ENCODE assay signal across 7 mouse cellular contexts in genomic region chr11:3293361-3293760, GRCm38 (mm10). TPM values are rescaled to one million over a fixed set of nuclear protein-coding genes. Genes with fewer than 3 reads are reported as not detected.
DNase-seq lines count a peak whose midpoint lies in the region; ATAC-seq and TF ChIP-seq lines count a peak whose summit lies in the region.

No protein-coding gene starts in this region.

- peak overlapping the region; percentile 100 for H3K27ac ChIP-seq in lung, embryonic 14.5 days (ENCODE audit: low read depth)
- peak overlapping the region; percentile 100 for H3K27ac ChIP-seq in embryonic facial prominence, embryonic 15.5 days (replicated peaks)
- H3K27ac ChIP-seq in intestine, postnatal 0 days (ENCODE audit: low read depth, low read length): no peak overlapping the region
- H3K27ac ChIP-seq in neural tube, embryonic 15.5 days (replicated peaks): peak overlapping the region; percentile 100

- no peaks in the 10 kb centered on the region for H3K9me3 ChIP-seq in lung, embryonic 14.5 days (ENCODE audit: low read depth, low read length)
- no peaks in the 10 kb centered on the region for H3K9me3 ChIP-seq in embryonic facial prominence, embryonic 15.5 days (replicated peaks)
- H3K9me3 ChIP-seq in intestine, postnatal 0 days (ENCODE audit: control insufficient read depth): no peaks in the 10 kb centered on the region
- no peaks in the 10 kb centered on the region for H3K9me3 ChIP-seq in neural tube, embryonic 15.5 days (replicated peaks)

- peak overlapping the region; percentile 93 for H3K4me3 ChIP-seq in lung, embryonic 14.5 days (ENCODE audit: low read depth, low read length)
- peak overlapping the region; percentile 84 for H3K4me3 ChIP-seq in embryonic facial prominence, embryonic 15.5 days (replicated peaks)
- H3K4me3 ChIP-seq in intestine, postnatal 0 days (ENCODE audit: low read depth, low read length): no peak overlapping the region
- H3K4me3 ChIP-seq in neural tube, embryonic 15.5 days (replicated peaks): peak overlapping the region; percentile 85

- WGBS in lung, embryonic 14.5 days: 38% methylated on average over 4 of the region's 4 CpGs
- 31% methylated on average over 4 of the region's 4 CpGs for WGBS in embryonic facial prominence, embryonic 15.5 days
- 42% methylated on average over 4 of the region's 4 CpGs for WGBS in intestine, postnatal 0 days
- WGBS in neural tube, embryonic 15.5 days: 9% methylated on average over 4 of the region's 4 CpGs

- no peak for ATAC-seq in lung, embryonic 14.5 days (ENCODE audit: insufficient read depth)
- ATAC-seq in embryonic facial prominence, embryonic 15.5 days (ENCODE audit: insufficient number of reproducible peaks, low FRiP score, low TSS enrichment, low read depth): no peak
- no peak for ATAC-seq in intestine, postnatal 0 days
- no peak for ATAC-seq in neural tube, embryonic 15.5 days (ENCODE audit: low FRiP score)
- no peak for ATAC-seq in granulocyte monocyte progenitor cell, adult 5-6 weeks (replicated peaks; ENCODE audit: poor library complexity, severe bottlenecking)

- H3K4me1 ChIP-seq in lung, embryonic 14.5 days (ENCODE audit: insufficient read depth): peaks cover 15% of the 10 kb centered on the region
- H3K4me1 ChIP-seq in embryonic facial prominence, embryonic 15.5 days: peaks cover 57% of the 10 kb centered on the region
- H3K4me1 ChIP-seq in intestine, postnatal 0 days (replicated peaks; ENCODE audit: control insufficient read depth, insufficient read depth, low read length): 0 out of 2 replicates have a peak, but pooled peaks cover 7% of the 10 kb centered on the region
- H3K4me1 ChIP-seq in neural tube, embryonic 15.5 days: peaks cover 77% of the 10 kb centered on the region

- DNase-seq in lung, embryonic 14.5 days: no peak
- no peak for DNase-seq in lung, postnatal 36 days
- no peak for DNase-seq in layer of hippocampus, postnatal 36 days

- peak overlapping the region; percentile 100 for H3K4me2 ChIP-seq in lung, embryonic 14.5 days
- peak overlapping the region; percentile 90 for H3K4me2 ChIP-seq in embryonic facial prominence, embryonic 15.5 days (replicated peaks)
- peak overlapping the region; percentile 99 for H3K4me2 ChIP-seq in intestine, postnatal 0 days (replicated peaks; ENCODE audit: low read depth)
- peak overlapping the region; percentile 93 for H3K4me2 ChIP-seq in neural tube, embryonic 15.5 days

- TF ChIP-seq CTCF in lung, embryonic 14.5 days (IDR thresholded peaks at IDR 0.05; ENCODE audit: low read depth): no peak
- no peak for TF ChIP-seq CTCF in intestine, postnatal 0 days (IDR thresholded peaks at IDR 0.05; ENCODE audit: low read depth)

- peaks cover 66% of the 10 kb centered on the region for H3K36me3 ChIP-seq in lung, embryonic 14.5 days (ENCODE audit: insufficient read depth)
- H3K36me3 ChIP-seq in embryonic facial prominence, embryonic 15.5 days: peaks cover 48% of the 10 kb centered on the region
- H3K36me3 ChIP-seq in intestine, postnatal 0 days (ENCODE audit: control insufficient read depth, insufficient read depth): peaks cover 43% of the 10 kb centered on the region
- peaks cover 44% of the 10 kb centered on the region for H3K36me3 ChIP-seq in neural tube, embryonic 15.5 days

- H3K9ac ChIP-seq in lung, embryonic 14.5 days: peak overlapping the region; percentile 95
- peak overlapping the region; percentile 6; the same call in 1 of the 2 replicates for H3K9ac ChIP-seq in embryonic facial prominence, embryonic 15.5 days
- H3K9ac ChIP-seq in intestine, postnatal 0 days (ENCODE audit: low read depth, low read length): 0 out of 2 replicates have a peak overlapping the region, but pooled peaks have one; percentile 84
- H3K9ac ChIP-seq in neural tube, embryonic 15.5 days (replicated peaks): peak overlapping the region; percentile 96

- no peaks in the 10 kb centered on the region for H3K27me3 ChIP-seq in lung, embryonic 14.5 days (ENCODE audit: insufficient read depth, low read length)
- no peaks in the 10 kb centered on the region for H3K27me3 ChIP-seq in embryonic facial prominence, embryonic 15.5 days
- H3K27me3 ChIP-seq in intestine, postnatal 0 days (replicated peaks; ENCODE audit: control insufficient read depth, insufficient read depth, low read length): no peaks in the 10 kb centered on the region
- no peaks in the 10 kb centered on the region for H3K27me3 ChIP-seq in neural tube, embryonic 15.5 days (replicated peaks)

RNA-seq across cellular contexts. Expression of gene Patz1, which starts 4.7 kb away (rescaled TPM):
- polyA plus RNA-seq in lung, embryonic 14.5 days (2014; fragmentation: Nextera tagmentation; extraction: Ambion mirVana): 60.7 and 61.3 TPM in 2 replicates
- polyA plus RNA-seq in embryonic facial prominence, embryonic 15.5 days (2015; fragmentation: Nextera tagmentation; extraction: Ambion mirVana): 43.4 and 46.3 TPM in 2 replicates
- 10.7 and 12.1 TPM in 2 replicates for polyA plus RNA-seq in intestine, postnatal 0 days (2015; fragmentation: Nextera tagmentation; extraction: Ambion mirVana)
- polyA plus RNA-seq in neural tube, embryonic 15.5 days (2015; fragmentation: Nextera tagmentation; extraction: Ambion mirVana): 39.5 and 49.2 TPM in 2 replicates
- 98.0 and 105 TPM in 2 replicates for total RNA-seq in granulocyte monocyte progenitor cell, adult 5-6 weeks (2014; fragmentation: Nextera tagmentation)
- total RNA-seq in granulocyte monocyte progenitor cell, adult 5-6 weeks (2017): 65.0 and 73.9 TPM in 2 replicates
- total RNA-seq in layer of hippocampus, postnatal 36 days (2021): 10 to 100 TPM; 52.1 to 54.1 TPM

RNA-seq across cellular contexts. Expression of gene Drg1, which starts 27.1 kb away (rescaled TPM):
- polyA plus RNA-seq in lung, embryonic 14.5 days (2014; fragmentation: Nextera tagmentation; extraction: Ambion mirVana): 237 and 245 TPM in 2 replicates
- polyA plus RNA-seq in embryonic facial prominence, embryonic 15.5 days (2015; fragmentation: Nextera tagmentation; extraction: Ambion mirVana): 188 and 201 TPM in 2 replicates
- 85.5 and 93.7 TPM in 2 replicates for polyA plus RNA-seq in intestine, postnatal 0 days (2015; fragmentation: Nextera tagmentation; extraction: Ambion mirVana)
- 194 and 208 TPM in 2 replicates for polyA plus RNA-seq in neural tube, embryonic 15.5 days (2015; fragmentation: Nextera tagmentation; extraction: Ambion mirVana)
- total RNA-seq in granulocyte monocyte progenitor cell, adult 5-6 weeks (2014; fragmentation: Nextera tagmentation): 132 and 172 TPM in 2 replicates
- 229 and 265 TPM in 2 replicates for total RNA-seq in granulocyte monocyte progenitor cell, adult 5-6 weeks (2017)
- 100 to 1,000 TPM in 1 of 2 experiments, 10 to 100 TPM in 1; 96.5 to 101 TPM for total RNA-seq in layer of hippocampus, postnatal 36 days (2021)

RNA-seq across cellular contexts. Expression of gene Pik3ip1, which starts 36.8 kb away (rescaled TPM):
- polyA plus RNA-seq in lung, embryonic 14.5 days (2014; fragmentation: Nextera tagmentation; extraction: Ambion mirVana): 6.4 and 8.5 TPM in 2 replicates
- 13.9 and 15.8 TPM in 2 replicates for polyA plus RNA-seq in embryonic facial prominence, embryonic 15.5 days (2015; fragmentation: Nextera tagmentation; extraction: Ambion mirVana)
- polyA plus RNA-seq in intestine, postnatal 0 days (2015; fragmentation: Nextera tagmentation; extraction: Ambion mirVana): 6.5 and 6.8 TPM in 2 replicates
- polyA plus RNA-seq in neural tube, embryonic 15.5 days (2015; fragmentation: Nextera tagmentation; extraction: Ambion mirVana): 28.7 and 35.3 TPM in 2 replicates
- total RNA-seq in granulocyte monocyte progenitor cell, adult 5-6 weeks (2014; fragmentation: Nextera tagmentation): 30.2 and 35.9 TPM in 2 replicates
- 44.8 and 63.1 TPM in 2 replicates for total RNA-seq in granulocyte monocyte progenitor cell, adult 5-6 weeks (2017)
- total RNA-seq in layer of hippocampus, postnatal 36 days (2021): 10 to 100 TPM; 40.5 to 45.6 TPM

Comparison
In these comparisons a context has a peak if more than half of its experiments do, and no peak if none do; other contexts are left out.
1. H3K9ac ChIP-seq: peak in every context shown above with its lines; median percentile 96 in neural tube, embryonic 15.5 days; 95 in lung, embryonic 14.5 days; 84 in intestine, postnatal 0 days; 6 in embryonic facial prominence, embryonic 15.5 days.